ENCODE assay signal across 32 mouse cellular contexts in genomic region chr9:122010751-122011150, GRCm38 (mm10). TPM values are rescaled to one million over a fixed set of nuclear protein-coding genes. Genes with fewer than 3 reads are reported as not detected.
"Had no signal": no experiment of that assay in that cellular context is flagged by ENCODE, and none has a peak within 500 bp of the region (broad histone marks: within the 10 kb centered on the region; RNA-seq: fewer than 3 reads in every experiment).

No protein-coding gene starts in this region.

- H3K36me3 ChIP-seq: limb, embryonic 10.5 days; limb, embryonic 12.5 days; limb, embryonic 13.5 days; limb, embryonic 15.5 days; liver, embryonic 13.5 days; liver, embryonic 15.5 days; lung, embryonic 15.5 days; midbrain, embryonic 10.5 days; midbrain, embryonic 12.5 days; midbrain, embryonic 13.5 days; midbrain, embryonic 15.5 days; neural tube, embryonic 12.5 days had no signal

- H3K4me1 ChIP-seq: limb, embryonic 10.5 days; limb, embryonic 12.5 days; limb, embryonic 13.5 days; liver, embryonic 13.5 days; liver, embryonic 15.5 days; lung, embryonic 15.5 days; midbrain, embryonic 12.5 days had no signal

- H3K27me3 ChIP-seq: limb, embryonic 12.5 days; limb, embryonic 13.5 days; limb, embryonic 15.5 days; liver, embryonic 13.5 days; liver, embryonic 15.5 days; lung, embryonic 15.5 days; midbrain, embryonic 13.5 days; midbrain, embryonic 15.5 days; neural tube, embryonic 12.5 days had no signal

- H3K27ac ChIP-seq: left cerebral cortex, adult 2 months; limb, embryonic 10.5 days; limb, embryonic 12.5 days; limb, embryonic 13.5 days; limb, embryonic 15.5 days; liver, embryonic 13.5 days; liver, embryonic 14.5 days; liver, embryonic 15.5 days; lung, embryonic 15.5 days; macrophage; midbrain, embryonic 10.5 days; midbrain, embryonic 12.5 days; midbrain, embryonic 13.5 days; midbrain, embryonic 15.5 days; neural tube, embryonic 12.5 days had no signal

- DNase-seq: left cerebral cortex, postnatal 4 days; liver; liver, embryonic 13.5 days; liver, postnatal 0 days; lung, adult 18-20 months; lung, adult 2 months; lung, embryonic 14.5 days; lung, postnatal 10 days; lung, postnatal 14 days; lung, postnatal 36 days; lung, postnatal 4 days had no signal

- H3K4me3 ChIP-seq: left cerebral cortex, adult 2 months; limb, embryonic 10.5 days; limb, embryonic 12.5 days; limb, embryonic 13.5 days; limb, embryonic 15.5 days; liver, embryonic 13.5 days; liver, embryonic 15.5 days; lung, embryonic 15.5 days; megakaryocyte, embryonic 14.5 days; midbrain, embryonic 10.5 days; midbrain, embryonic 12.5 days; midbrain, embryonic 13.5 days; midbrain, embryonic 15.5 days; myocyte; neural tube, embryonic 12.5 days had no signal

- H3K9ac ChIP-seq: limb, embryonic 12.5 days; limb, embryonic 13.5 days; limb, embryonic 15.5 days; liver, embryonic 13.5 days; liver, embryonic 14.5 days; liver, embryonic 15.5 days; liver, postnatal 0 days; lung, embryonic 14.5 days; lung, embryonic 15.5 days; midbrain, embryonic 12.5 days; midbrain, embryonic 13.5 days; midbrain, embryonic 15.5 days; neural tube, embryonic 12.5 days had no signal

- H3K9me3 ChIP-seq: limb, embryonic 10.5 days; limb, embryonic 12.5 days; limb, embryonic 13.5 days; limb, embryonic 15.5 days; liver, embryonic 13.5 days; liver, embryonic 15.5 days; lung, embryonic 15.5 days; megakaryocyte, embryonic 14.5 days; midbrain, embryonic 10.5 days; midbrain, embryonic 12.5 days; midbrain, embryonic 13.5 days; midbrain, embryonic 15.5 days; neural tube, embryonic 12.5 days had no signal

- ATAC-seq: liver, postnatal 0 days; lung, postnatal 0 days; midbrain, embryonic 13.5 days; midbrain, embryonic 15.5 days; midbrain, embryonic 16.5 days had no signal

- H3K4me2 ChIP-seq: limb, embryonic 12.5 days; limb, embryonic 13.5 days; limb, embryonic 15.5 days; liver, embryonic 11.5 days; liver, embryonic 13.5 days; liver, embryonic 15.5 days; lung, embryonic 14.5 days; lung, embryonic 15.5 days; midbrain, embryonic 12.5 days; midbrain, embryonic 13.5 days; midbrain, embryonic 15.5 days; neural tube, embryonic 12.5 days had no signal

RNA-seq across cellular contexts. Expression of gene Pomgnt2, which starts 13.8 kb away (rescaled TPM):
- total RNA-seq: monocyte, adult 5-6 weeks had no signal

RNA-seq across cellular contexts. Expression of gene Fam198a, which starts 60.0 kb away (rescaled TPM):
- total RNA-seq: megakaryocyte, adult 5-6 weeks; monocyte, adult 5-6 weeks had no signal
- polyA plus RNA-seq: macrophage had no signal
